Mouse (Mus musculus) layer of hippocampus, postnatal 14 days (tissue): Measurements from ENCODE around the gene Mlf2. TPM values are rescaled to one million over a fixed set of nuclear protein-coding genes. Genes with fewer than 3 reads are reported as not detected.
A peak's percentile ranks its signal among the peaks of the same experiment; 100 is the strongest.
"Not testable (repeated sequence)": the region's sequence is repeated elsewhere in the genome, so short reads cannot be mapped to it uniquely, and the experiment has no call there.

Experiments
- DNase-seq, 2 experiments: peaks; one replicate each; pipeline ENCODE4 v3.0.0; 2021 to 2022; ENCODE audit warnings: low spot score in 2 of 2, mixed read lengths in 1 of 2
- long read RNA-seq, 2 experiments: library from polyadenylated mRNA; stranded (forward); transcript quantifications; one replicate each; pipeline ENCODE4 v2.0.0; 2021
- total RNA-seq, 2 experiments: library from RNA; stranded (reverse); gene quantifications; 2 replicates each; pipeline ENCODE4 v1.2.3; 2021

Gene Mlf2
- total RNA-seq: 100 to 1,000 TPM; 681 to 696 TPM
- long read RNA-seq, experiment 1, transcript Mlf2-202 (9 exons, 1,475 nt): major isoform, 646 of 806 reads
- long read RNA-seq, experiment 1, transcript Mlf2-201 (9 exons, 1,451 nt): minor isoform, 65 of 806 reads
- long read RNA-seq, experiment 1, partial matches to known transcripts: 59 of 806 reads
- long read RNA-seq, experiment 1, other reads (novel, unspliced or antisense): 35 of 806 reads
- long read RNA-seq, experiment 2, transcript Mlf2-201 (9 exons, 1,451 nt): minor isoform, 69 of 1,123 reads
- long read RNA-seq, experiment 2, transcript Mlf2-202 (9 exons, 1,475 nt): major isoform, 922 of 1,123 reads
- long read RNA-seq, experiment 2, partial matches to known transcripts: 92 of 1,123 reads
- long read RNA-seq, experiment 2, other reads (novel, unspliced or antisense): 40 of 1,123 reads

GRCm38 (mm10) chr6:124930754-124931524, at the start of gene Mlf2:
Mlf2 (plus strand) TSS chr6:124931386.
- peak; percentile 98 for DNase-seq

- no peak for DNase-seq
These were observed 49.4 kb upstream of the Mlf2 start for GRCm38 (mm10) chr6:124881821-124882220.

GRCm38 (mm10) chr6:124883351-124883750, 47.8 kb upstream of the Mlf2 start:
- DNase-seq: no peak

GRCm38 (mm10) chr6:124884714-124885500, 46.3 kb upstream of the Mlf2 start:
- peak in 1 of 2 experiments; percentile 17 for DNase-seq

GRCm38 (mm10) chr6:124885956-124886381, 45.2 kb upstream of the Mlf2 start:
- DNase-seq: no peak

GRCm38 (mm10) chr6:124887986-124888385, 43.2 kb upstream of the Mlf2 start, which contains the start of gene Cd4:
Cd4 (minus strand) TSS chr6:124888221.
- no peak for DNase-seq

GRCm38 (mm10) chr6:124888555-124889125, 42.5 kb upstream of the Mlf2 start:
- DNase-seq: no peak

- DNase-seq: no peak
These were observed 40.2 kb upstream of the Mlf2 start for GRCm38 (mm10) chr6:124890997-124891396.

- not testable (repeated sequence) for DNase-seq
These were observed 37.1 kb upstream of the Mlf2 start for GRCm38 (mm10) chr6:124894113-124894512.

- no peak for DNase-seq
These were observed 32.8 kb upstream of the Mlf2 start for GRCm38 (mm10) chr6:124898359-124898758.

GRCm38 (mm10) chr6:124900056-124900800, 31.0 kb upstream of the Mlf2 start:
- no peak for DNase-seq

GRCm38 (mm10) chr6:124900801-124901480, 30.2 kb upstream of the Mlf2 start:
- peak in 1 of 2 experiments; percentile 67 for DNase-seq

- no peak for DNase-seq
These were observed 29.3 kb upstream of the Mlf2 start for GRCm38 (mm10) chr6:124901851-124902250.

- peak; percentile 91 to 94 for DNase-seq
These were observed 27.5 kb upstream of the Mlf2 start for GRCm38 (mm10) chr6:124903580-124904151.

- DNase-seq: peak; percentile 77 to 91
These were observed 26.8 kb upstream of the Mlf2 start for GRCm38 (mm10) chr6:124904161-124904981.

GRCm38 (mm10) chr6:124904991-124905860, 26.0 kb upstream of the Mlf2 start:
- no peak for DNase-seq

- DNase-seq: no peak
These were observed 23.4 kb upstream of the Mlf2 start for GRCm38 (mm10) chr6:124907767-124908166.
